8 mouse cellular contexts compared by ENCODE assay signal in the genomic region with DNA sequence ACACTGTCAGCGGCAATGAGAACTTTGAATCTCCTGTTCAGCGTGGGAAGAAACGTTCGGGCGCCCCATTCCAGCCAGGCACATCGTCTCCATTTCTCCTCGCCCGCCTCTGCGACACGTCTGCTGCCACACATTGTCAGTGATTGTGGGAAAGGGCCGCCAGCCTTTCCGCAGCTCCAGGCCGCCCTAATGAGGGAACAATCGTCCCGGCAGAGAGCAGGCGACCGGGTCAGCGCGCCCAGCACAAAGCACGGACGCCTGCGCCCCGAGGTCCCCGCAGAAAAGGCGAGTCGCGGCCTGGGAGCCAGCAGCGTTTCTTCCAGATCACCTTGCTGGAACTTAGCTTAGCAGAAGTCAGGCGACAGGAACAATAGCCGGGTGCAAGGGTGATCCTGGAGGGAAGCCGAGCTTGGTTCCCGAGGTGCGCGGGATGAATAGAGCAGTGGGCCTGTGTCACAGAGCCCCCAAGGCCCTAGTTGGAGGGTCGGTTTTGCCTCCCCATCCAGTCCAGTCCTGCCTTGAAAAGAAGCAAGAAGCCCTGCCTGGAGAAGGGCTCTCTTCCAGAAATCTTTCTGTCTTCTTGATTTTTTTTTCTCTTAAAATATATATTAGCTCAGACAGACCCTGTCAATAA.
DNase-seq lines count a peak whose midpoint lies in the region; ATAC-seq and TF ChIP-seq lines count a peak whose summit lies in the region.

No protein-coding gene starts in this region.

- no peak for ATAC-seq in embryonic facial prominence, embryonic 13.5 days (ENCODE audit: insufficient number of reproducible peaks, insufficient read depth, low FRiP score, low TSS enrichment, low read depth)
- peak; percentile 64; the same call in 1 of the 2 replicates for ATAC-seq in hindbrain, embryonic 14.5 days (ENCODE audit: low FRiP score)
- ATAC-seq in midbrain, embryonic 11.5 days (ENCODE audit: low FRiP score) = peak; percentile 78

- peak overlapping the region; percentile 44 for H3K4me3 ChIP-seq in left cerebral cortex, adult 2 months
- peak overlapping the region; percentile 42 for H3K4me3 ChIP-seq in embryonic facial prominence, embryonic 13.5 days
- H3K4me3 ChIP-seq in hindbrain, embryonic 14.5 days (replicated peaks; ENCODE audit: low read length) = peak overlapping the region; percentile 30
- peak overlapping the region; percentile 27 for H3K4me3 ChIP-seq in midbrain, embryonic 11.5 days (ENCODE audit: low read depth, low read length)
- H3K4me3 ChIP-seq in cerebellum, adult 2 months (replicated peaks; ENCODE audit: insufficient read depth, low read depth, low read length) = no peak overlapping the region

- peak overlapping the region; percentile 16; the same call in 1 of the 2 replicates for H3K27ac ChIP-seq in left cerebral cortex, adult 2 months
- no peak overlapping the region for H3K27ac ChIP-seq in embryonic facial prominence, embryonic 13.5 days
- H3K27ac ChIP-seq in hindbrain, embryonic 14.5 days = no peak overlapping the region
- H3K27ac ChIP-seq in midbrain, embryonic 11.5 days (ENCODE audit: low read depth, low read length) = peak overlapping the region; percentile 86
- H3K27ac ChIP-seq in cerebellum, adult 2 months (ENCODE audit: insufficient read depth, low read length) = no peak overlapping the region

- H3K4me1 ChIP-seq in embryonic facial prominence, embryonic 13.5 days = peaks cover 14% of the 10 kb centered on the region
- H3K4me1 ChIP-seq in hindbrain, embryonic 14.5 days (replicated peaks; ENCODE audit: control insufficient read depth, insufficient read depth, low read length) = peaks cover 7% of the 10 kb centered on the region; the same call in 1 of the 2 replicates
- H3K4me1 ChIP-seq in midbrain, embryonic 11.5 days (ENCODE audit: control insufficient read depth, insufficient read depth, low read length) = peaks cover 23% of the 10 kb centered on the region
- no peaks in the 10 kb centered on the region; the same call in 1 of the 2 replicates for H3K4me1 ChIP-seq in cerebellum, adult 2 months (ENCODE audit: control insufficient read depth, insufficient read depth, low read length)

- peak overlapping the region; percentile 75 for H3K4me2 ChIP-seq in embryonic facial prominence, embryonic 13.5 days
- peak overlapping the region; percentile 64 for H3K4me2 ChIP-seq in hindbrain, embryonic 14.5 days (replicated peaks)
- H3K4me2 ChIP-seq in midbrain, embryonic 11.5 days = peak overlapping the region; percentile 60

- no peak for DNase-seq in left cerebral cortex, adult 2 months (ENCODE audit: extremely low spot score in 1 of 2, low spot score in 2 of 2)
- no peak for DNase-seq in left cerebral cortex, adult 8-10 months (ENCODE audit: low spot score in 2 of 2)
- no peak for DNase-seq in hindbrain, embryonic 14.5 days (ENCODE audit: low spot score)
- no peak for DNase-seq in midbrain, embryonic 11.5 days (ENCODE audit: low spot score, missing footprints)
- DNase-seq in gastrocnemius, postnatal 36 days = no peak
- DNase-seq in lung, postnatal 36 days = no peak
- DNase-seq in cerebellum, adult 2 months = no peak

- no peak for TF ChIP-seq CTCF in left cerebral cortex, adult 2 months (IDR thresholded peaks at IDR 0.05)
- no peak for TF ChIP-seq CTCF in cerebellum, adult 2 months (IDR thresholded peaks at IDR 0.05; ENCODE audit: borderline replicate concordance, insufficient read depth, low read depth, low read length)

- no peak for TF ChIP-seq POLR2A in cerebellum, adult 2 months (IDR thresholded peaks at IDR 0.05; ENCODE audit: borderline replicate concordance, insufficient read depth, low read length)

- H3K9ac ChIP-seq in embryonic facial prominence, embryonic 13.5 days = peak overlapping the region; percentile 73
- H3K9ac ChIP-seq in hindbrain, embryonic 14.5 days = peak overlapping the region; percentile 62
- peak overlapping the region; percentile 71 for H3K9ac ChIP-seq in midbrain, embryonic 11.5 days (ENCODE audit: low read length)

- WGBS in embryonic facial prominence, embryonic 13.5 days = 3% methylated on average over 35 of the region's 35 CpGs
- WGBS in hindbrain, embryonic 14.5 days = under 1% methylated on average over 35 of the region's 35 CpGs
- under 1% methylated on average over 35 of the region's 35 CpGs for WGBS in midbrain, embryonic 11.5 days
- WGBS in cerebellum, adult 2 months = 5% methylated on average over 35 of the region's 35 CpGs

- peaks cover 26% of the 10 kb centered on the region for H3K27me3 ChIP-seq in embryonic facial prominence, embryonic 13.5 days
- no peaks in the 10 kb centered on the region for H3K27me3 ChIP-seq in hindbrain, embryonic 14.5 days (ENCODE audit: control insufficient read depth, insufficient read depth, low read length)
- H3K27me3 ChIP-seq in midbrain, embryonic 11.5 days (ENCODE audit: control insufficient read depth, insufficient read depth, low read length) = no peaks in the 10 kb centered on the region
- H3K27me3 ChIP-seq in cerebellum, adult 2 months (ENCODE audit: control insufficient read depth, insufficient read depth, low read length) = peaks cover 2% of the 10 kb centered on the region; the same call in 1 of the 2 replicates

- H3K36me3 ChIP-seq in embryonic facial prominence, embryonic 13.5 days = no peaks in the 10 kb centered on the region
- no peaks in the 10 kb centered on the region for H3K36me3 ChIP-seq in hindbrain, embryonic 14.5 days (replicated peaks; ENCODE audit: control insufficient read depth, insufficient read depth)
- H3K36me3 ChIP-seq in midbrain, embryonic 11.5 days (ENCODE audit: control insufficient read depth, insufficient read depth, low read length) = no peaks in the 10 kb centered on the region

- no peaks in the 10 kb centered on the region for H3K9me3 ChIP-seq in embryonic facial prominence, embryonic 13.5 days
- no peaks in the 10 kb centered on the region for H3K9me3 ChIP-seq in hindbrain, embryonic 14.5 days (ENCODE audit: control insufficient read depth, low read length)
- no peaks in the 10 kb centered on the region for H3K9me3 ChIP-seq in midbrain, embryonic 11.5 days (ENCODE audit: control insufficient read depth, low read length)

- intact Hi-C loops in left cerebral cortex, adult 2 months (cut with DNase I) = loop anchor here (5.0 kb wide), 1 partner anchor 196 kb away; no protein-coding TSS in a partner anchor
- intact Hi-C loops in gastrocnemius, postnatal 36 days (cut with DNase I) = no loop called here

Comparison
In these comparisons a context has a peak if more than half of its experiments do, and no peak if none do; other contexts are left out.
1. H3K27ac ChIP-seq: peak in left cerebral cortex, adult 2 months (single experiment) and midbrain, embryonic 11.5 days (single experiment); none in embryonic facial prominence, embryonic 13.5 days (single experiment), hindbrain, embryonic 14.5 days (single experiment) and cerebellum, adult 2 months (single experiment).
2. Peak in every context shown above with its lines, with median percentiles within 50 percentile points of each other: H3K4me2 ChIP-seq and H3K9ac ChIP-seq.